Mouse (Mus musculus) heart, embryonic 12.5 days (tissue): ENCODE measurements around the gene Lor. TPM values are rescaled to one million over a fixed set of nuclear protein-coding genes. Genes with fewer than 3 reads are reported as not detected.

Source experiments
- ATAC-seq: fragments of 200-750 bp; cut with Nextera tagmentation; 2 replicates; pipeline ENCODE4 v1.8.0; 2017; ENCODE audit warnings: moderate TSS enrichment, moderate library complexity; ENCODE audit not compliant: insufficient number of reproducible peaks, low FRiP score
- H3K27ac ChIP-seq: fragments of 300-500 bp; sonication (generic); 2 replicates; pipeline ENCODE4 v1.5.1; 2016; ENCODE audit warnings: mild to moderate bottlenecking, moderate library complexity; ENCODE audit not compliant: poor library complexity, severe bottlenecking
- H3K27me3 ChIP-seq: fragments of 300-500 bp; sonication (generic); replicated peaks from 2 replicates; pipeline ENCODE4 v1.6.1; 2016; ENCODE audit warnings: mild to moderate bottlenecking, moderate library complexity
- H3K36me3 ChIP-seq: fragments of 300-500 bp; sonication (generic); 2 replicates; pipeline ENCODE4 v1.6.1; 2016; ENCODE audit warnings: mild to moderate bottlenecking, moderate library complexity
- H3K4me1 ChIP-seq: fragments of 300-500 bp; sonication (generic); replicated peaks from 2 replicates; pipeline ENCODE4 v1.6.1; 2016; ENCODE audit warnings: mild to moderate bottlenecking
- H3K4me2 ChIP-seq: fragments of 300-500 bp; sonication (generic); 2 replicates; pipeline ENCODE4 v1.6.1; 2016; ENCODE audit warnings: mild to moderate bottlenecking, moderate library complexity
- H3K4me3 ChIP-seq: fragments of 300-500 bp; sonication (generic); 2 replicates; pipeline ENCODE4 v1.5.1; 2016; ENCODE audit warnings: mild to moderate bottlenecking
- H3K9ac ChIP-seq: fragments of 300-500 bp; sonication (generic); 2 replicates; pipeline ENCODE4 v1.6.1; 2016; ENCODE audit warnings: mild to moderate bottlenecking, moderate library complexity
- H3K9me3 ChIP-seq: fragments of 300-500 bp; sonication (generic); replicated peaks from 2 replicates; pipeline ENCODE4 v1.6.1; 2016; ENCODE audit warnings: mild to moderate bottlenecking, moderate library complexity
- WGBS: fragments of 180-500 bp; shearing (Covaris S2); methylation state at CpG from one replicate; pipeline ENCODE4 v1.1.7; 2016; 5-methylcytosine and 5-hydroxymethylcytosine counted together
- microRNA-seq: library from miRNA; unstranded; fragments of <30 nt; microRNA quantifications from one replicate; pipeline ENCODE4, GENCODE M21; 2017
- polyA plus RNA-seq: library from polyadenylated mRNA; unstranded; fragments of >200 nt; fragmentation: Nextera tagmentation; extraction: Ambion mirVana; gene quantifications from 2 replicates; pipeline ENCODE4 v1.2.1, GENCODE M21; 2016

The Lor gene
- polyA plus RNA-seq, 1 experiment from 2014 or later = 1.1 TPM

DNA sequence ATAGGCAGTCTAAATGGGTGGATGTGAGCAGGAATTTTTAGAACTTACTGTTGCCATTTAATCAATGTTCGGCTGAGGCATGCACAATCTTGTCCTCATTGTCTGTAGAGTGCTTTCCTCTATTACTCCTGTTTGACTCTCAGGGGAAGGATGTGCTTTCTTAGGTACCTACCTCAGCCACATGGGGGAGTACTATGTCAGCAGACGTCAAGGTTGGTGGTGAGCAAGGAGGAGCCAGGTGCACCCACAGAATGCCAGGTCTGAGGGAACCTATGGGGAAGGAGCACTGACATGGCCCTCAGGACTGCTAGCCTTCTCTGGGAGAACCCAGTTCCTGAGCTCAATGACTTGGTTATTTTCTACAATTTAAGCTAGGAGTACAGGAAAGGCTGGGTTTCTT lies 49.7 kb downstream of the Lor start:
- no peaks in the 10 kb centered on the region for H3K36me3 ChIP-seq
- H3K9ac ChIP-seq = no peak overlapping the region
- 37% methylated on average over 2 of the region's 2 CpGs for WGBS
- H3K9me3 ChIP-seq = no peaks in the 10 kb centered on the region
- H3K4me3 ChIP-seq = no peak overlapping the region
- H3K27ac ChIP-seq = no peak overlapping the region
- H3K4me2 ChIP-seq = no peak overlapping the region
- no peaks in the 10 kb centered on the region for H3K27me3 ChIP-seq
- ATAC-seq = no peak
- no peaks in the 10 kb centered on the region for H3K4me1 ChIP-seq

Small RNAs within 50 kb of the gene (microRNA-seq; reads per million reads assigned to microRNA genes)
- not detected for gene Gm25145

Other genes starting within 250 kb of the Lor start
- gene Pglyrp3, start 68.6 kb downstream of the Lor start, polyA plus RNA-seq = not detected in 2 replicates
- not detected in 2 replicates for gene Prr9, start 40.8 kb upstream of the Lor start, polyA plus RNA-seq
- gene Lelp1, start 59.6 kb upstream of the Lor start, polyA plus RNA-seq = not detected in 2 replicates
- not detected in 2 replicates for gene Sprr2a1, start 132.7 kb upstream of the Lor start, polyA plus RNA-seq
- 0.64 and 0.66 TPM in 2 replicates for gene Sprr2a2, start 132.8 kb upstream of the Lor start, polyA plus RNA-seq
- not detected in 2 replicates for gene Sprr2a3, start 202.3 kb upstream of the Lor start, polyA plus RNA-seq
- not detected in 2 replicates for gene Sprr2b, start 233.5 kb upstream of the Lor start, polyA plus RNA-seq